Mouse (Mus musculus) liver, adult (tissue): Measurements from ENCODE around the gene Olfr1314.

Source experiments
- GATA4 ChIP-seq: IDR thresholded peaks from 2 replicates; pipeline ENCODE4 v1.6.1; 2014; ENCODE audit warnings: mild to moderate bottlenecking, low read length; ENCODE audit not compliant: insufficient replicate concordance

Olfr1314 gene

DNA sequence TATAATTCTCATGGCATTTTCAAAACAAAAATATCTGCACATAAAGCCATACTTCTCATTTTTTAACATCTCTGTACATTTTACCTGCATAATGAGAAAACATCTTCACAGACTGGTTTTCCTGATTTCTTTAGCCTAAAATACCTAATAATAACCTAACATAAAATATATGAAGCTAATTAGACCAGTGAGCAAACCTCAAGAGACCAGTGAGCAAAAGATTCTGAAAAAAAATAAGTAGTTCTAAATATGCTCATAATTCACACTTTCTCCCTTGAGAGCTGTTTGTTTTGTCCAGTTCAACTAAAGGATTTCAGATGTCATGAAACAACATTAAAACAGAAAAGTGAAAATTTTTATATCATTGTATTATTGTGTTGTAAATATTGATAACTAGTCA is at the start of gene Olfr1314:
TSS of gene Olfr1314 (minus strand) at position 101 of the 400 bp plus-strand sequence.
- TF ChIP-seq GATA4: no peak

DNA sequence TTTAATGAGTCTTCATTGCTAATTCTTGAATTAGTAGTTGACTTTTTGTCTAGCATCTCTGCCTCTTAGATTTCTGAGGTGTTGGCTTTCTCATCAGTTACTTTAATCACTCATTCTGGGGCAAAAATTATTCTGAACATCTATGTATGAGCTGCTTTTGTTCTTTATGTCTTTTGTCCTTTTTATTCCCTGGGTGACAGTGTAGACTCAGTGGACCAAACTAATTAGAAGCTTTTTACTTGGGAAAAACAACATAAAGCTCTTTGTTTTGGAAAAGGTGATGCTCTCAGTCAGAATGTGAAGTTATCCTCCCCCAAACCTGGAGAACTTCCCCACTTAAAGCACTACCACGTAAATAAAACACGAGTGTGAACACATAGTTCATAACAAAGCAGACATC is 43.4 kb upstream of the Olfr1314 start, which contains the start of gene Olfr1317:
TSS of gene Olfr1317 (plus strand) at position 301 of the 400 bp plus-strand sequence.
- TF ChIP-seq GATA4: no peak

GRCm38 (mm10) chr2:112134877-112135276 is 38.3 kb upstream of the Olfr1314 start, which contains the start of gene Olfr1316:
Gene Olfr1316, minus strand, starts transcription at chr2:112134977.
- no peak for TF ChIP-seq GATA4

- TF ChIP-seq GATA4: no peak
Observed at GRCm38 (mm10) chr2:112115340-112115739, 18.8 kb upstream of the Olfr1314 start, which contains the start of gene Olfr1315-ps1. Gene Olfr1315-ps1, minus strand, starts transcription at chr2:112115440.

DNA sequence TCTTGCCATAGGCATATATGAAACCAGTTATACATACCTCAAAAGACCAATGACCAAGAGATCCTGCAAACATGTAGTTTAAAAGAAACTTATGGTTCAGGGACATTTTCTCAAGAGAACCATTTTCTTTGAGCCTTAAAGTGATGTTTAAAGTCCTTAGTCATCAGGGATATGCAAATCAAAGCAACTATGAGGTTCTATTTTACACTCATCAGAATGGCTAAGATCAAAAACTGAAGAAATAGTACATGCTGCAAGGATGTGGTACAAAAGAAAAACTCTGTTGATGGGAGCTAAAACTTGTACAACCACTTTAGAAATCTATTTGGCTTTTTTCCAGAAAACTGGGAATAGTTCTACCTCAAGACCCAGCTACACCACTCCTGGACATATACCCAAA is 18.8 kb downstream of the Olfr1314 start, which contains the start of gene Olfr1313:
TSS of gene Olfr1313 (minus strand) at position 101 of the 400 bp plus-strand sequence.
- TF ChIP-seq GATA4: no peak

DNA sequence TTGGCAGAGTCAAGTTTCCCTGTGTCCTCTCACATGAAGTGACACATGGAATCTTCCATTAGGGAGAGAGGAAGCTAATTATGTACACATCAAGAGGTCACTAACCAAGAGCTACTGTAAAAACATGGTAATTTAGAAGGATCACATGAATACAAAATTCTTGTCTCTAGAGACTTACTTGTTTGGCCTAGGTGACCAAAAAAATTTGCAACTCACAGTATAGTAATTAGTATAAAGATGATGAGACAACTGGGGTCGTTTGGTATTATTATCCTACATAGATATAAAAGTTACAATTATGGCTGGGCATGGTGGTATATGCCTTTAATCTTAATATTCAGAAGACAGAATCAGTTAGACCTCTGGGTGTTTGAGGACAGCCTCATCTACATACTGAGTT is 46.4 kb downstream of the Olfr1314 start, which contains the start of gene Olfr1312:
TSS of gene Olfr1312 (minus strand) at position 101 of the 400 bp plus-strand sequence.
- TF ChIP-seq GATA4: no peak
